In the genomic region with DNA sequence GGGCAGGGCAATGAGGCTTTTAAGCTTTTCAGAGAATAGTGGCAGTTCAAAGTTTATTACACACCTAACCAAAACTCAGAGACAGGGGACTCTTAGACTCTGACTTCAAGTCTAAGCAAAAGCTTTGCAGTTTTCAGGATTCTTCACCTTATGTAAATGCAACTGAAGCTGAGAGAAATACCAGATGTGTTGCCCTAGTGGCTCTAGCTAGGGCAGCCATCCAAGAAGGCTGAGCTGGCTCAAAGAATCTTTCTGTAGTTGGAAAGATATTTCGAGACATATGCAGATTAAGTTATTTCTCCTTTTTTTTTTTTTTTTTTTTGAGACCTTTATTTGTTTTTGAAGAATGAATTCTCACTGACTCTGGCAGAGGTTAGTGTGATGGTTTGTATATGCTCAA, we compare ENCODE assay signal across 27 mouse cellular contexts.
DNase-seq lines count a peak whose midpoint lies in the region; ATAC-seq lines count a peak whose summit lies in the region.
"Had no signal": no experiment of that assay in that cellular context is flagged by ENCODE, and none has a peak within 500 bp of the region (broad histone marks: within the 10 kb centered on the region; RNA-seq: fewer than 3 reads in every experiment).

No protein-coding gene starts in this region.

- no peaks in the 10 kb centered on the region for H3K36me3 ChIP-seq in liver, embryonic 12.5 days
- H3K36me3 ChIP-seq: embryonic facial prominence, embryonic 15.5 days; hindbrain, embryonic 12.5 days; kidney, embryonic 15.5 days; limb, embryonic 15.5 days; liver, embryonic 15.5 days; midbrain, embryonic 15.5 days; neural tube, embryonic 12.5 days had no signal

- H3K9me3 ChIP-seq in liver, embryonic 12.5 days (replicated peaks) = no peaks in the 10 kb centered on the region
- H3K9me3 ChIP-seq: embryonic facial prominence, embryonic 15.5 days; hindbrain, embryonic 12.5 days; kidney, embryonic 15.5 days; limb, embryonic 15.5 days; liver, embryonic 15.5 days; midbrain, embryonic 15.5 days; neural tube, embryonic 12.5 days had no signal

- no peak for ATAC-seq in liver, embryonic 12.5 days
- ATAC-seq: forebrain, embryonic 14.5 days; midbrain, embryonic 15.5 days had no signal

- H3K27me3 ChIP-seq in liver, embryonic 12.5 days (replicated peaks) = no peaks in the 10 kb centered on the region
- H3K27me3 ChIP-seq: embryonic facial prominence, embryonic 15.5 days; hindbrain, embryonic 12.5 days; kidney, embryonic 15.5 days; limb, embryonic 15.5 days; liver, embryonic 15.5 days; midbrain, embryonic 15.5 days; neural tube, embryonic 12.5 days had no signal

- H3K4me2 ChIP-seq in liver, embryonic 12.5 days = no peak overlapping the region
- H3K4me2 ChIP-seq: embryonic facial prominence, embryonic 15.5 days; hindbrain, embryonic 12.5 days; kidney, embryonic 15.5 days; limb, embryonic 15.5 days; liver, embryonic 15.5 days; midbrain, embryonic 15.5 days; neural tube, embryonic 12.5 days had no signal

- WGBS in liver, embryonic 12.5 days (ENCODE audit: insufficient replicate concordance) = 50% methylated on average over 1 of the region's 1 CpGs

- no peak overlapping the region for H3K4me3 ChIP-seq in liver, embryonic 12.5 days
- H3K4me3 ChIP-seq: embryonic facial prominence, embryonic 15.5 days; gastrocnemius, adult 2 months; heart, adult 2 months; hindbrain, embryonic 12.5 days; kidney, embryonic 15.5 days; limb, embryonic 15.5 days; liver, embryonic 15.5 days; midbrain, embryonic 15.5 days; neural tube, embryonic 12.5 days had no signal

- H3K9ac ChIP-seq in liver, embryonic 12.5 days = no peak overlapping the region
- H3K9ac ChIP-seq: embryonic facial prominence, embryonic 15.5 days; hindbrain, embryonic 12.5 days; kidney, embryonic 15.5 days; limb, embryonic 15.5 days; liver, embryonic 15.5 days; midbrain, embryonic 15.5 days; neural tube, embryonic 12.5 days had no signal

- intact Hi-C loops in gastrocnemius, postnatal 14 days (cut with DNase I; ENCODE audit: low total_unique reads) = no loop called here

- H3K4me1 ChIP-seq in liver, embryonic 12.5 days = no peaks in the 10 kb centered on the region
- H3K4me1 ChIP-seq: embryonic facial prominence, embryonic 15.5 days; hindbrain, embryonic 12.5 days; kidney, embryonic 15.5 days; limb, embryonic 15.5 days; liver, embryonic 15.5 days; midbrain, embryonic 15.5 days; neural tube, embryonic 12.5 days had no signal

- peak; percentile 12 for DNase-seq in gastrocnemius, postnatal 14 days
- no peak for DNase-seq in gastrocnemius, postnatal 25 days
- peak; percentile 2 for DNase-seq in 3T3-L1 (ENCODE audit: low read depth, low spot score)
- peak; percentile 4 to 6 for DNase-seq in frontal cortex, postnatal 14 days (ENCODE audit: low spot score in 2 of 2)
- peak; percentile 16 for DNase-seq in right cerebral cortex, postnatal 14 days
- no peak for DNase-seq in cerebellum, postnatal 14 days
- DNase-seq: adrenal gland, adult 8-10 months; cerebellum, adult 18-20 months; cerebellum, postnatal 36 days; embryo, embryonic 11 days; gastrocnemius, adult 2 months; heart, adult 2 months; kidney, adult 11 months; kidney, postnatal 36 days; layer of hippocampus, adult 9-11 months; retina, postnatal 1 day; thymus, postnatal 25 days had no signal

- no peak overlapping the region for H3K27ac ChIP-seq in liver, embryonic 12.5 days
- H3K27ac ChIP-seq: embryonic facial prominence, embryonic 15.5 days; gastrocnemius, adult 2 months; heart, adult 2 months; hindbrain, embryonic 12.5 days; kidney, embryonic 15.5 days; limb, embryonic 15.5 days; liver, embryonic 15.5 days; macrophage; midbrain, embryonic 15.5 days; neural tube, embryonic 12.5 days had no signal

Comparison
In these comparisons a context has a peak if more than half of its experiments do, and no peak if none do; other contexts are left out.
1. DNase-seq: peak in gastrocnemius, postnatal 14 days (single experiment), 3T3-L1 (single experiment), frontal cortex, postnatal 14 days (2 of 2) and right cerebral cortex, postnatal 14 days (single experiment); none in gastrocnemius, postnatal 25 days (single experiment) and cerebellum, postnatal 14 days (0 of 2).